Comparison of ENCODE assay signal across 15 mouse cellular contexts in the genomic region with DNA sequence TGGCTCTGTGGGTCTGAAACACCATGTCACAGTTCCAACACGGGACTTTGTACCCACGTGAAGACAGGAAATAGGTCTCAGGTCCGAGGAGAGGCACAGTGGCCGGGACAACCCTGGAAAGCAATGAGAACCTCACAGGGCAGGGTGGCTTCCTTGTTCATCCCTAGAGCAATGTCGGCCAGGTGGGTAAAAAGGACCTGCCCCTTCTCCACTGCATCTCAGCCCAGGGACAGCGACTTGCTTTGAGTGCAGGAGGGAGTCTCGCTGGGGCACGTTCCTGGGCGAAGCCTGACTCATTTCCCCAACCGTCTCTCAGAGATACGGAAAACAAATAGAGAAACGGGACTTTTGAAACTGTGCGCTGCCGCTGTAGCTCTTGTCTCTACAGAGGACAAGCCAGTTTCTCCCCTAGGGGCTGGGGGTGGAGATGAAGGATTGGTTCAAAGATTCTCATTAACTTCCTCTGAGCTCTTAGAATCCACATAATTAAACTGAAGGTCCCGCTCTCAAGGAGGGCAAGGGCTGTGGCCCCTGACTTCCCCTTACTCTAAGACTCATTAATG.
DNase-seq lines count a peak whose midpoint lies in the region; ATAC-seq lines count a peak whose summit lies in the region.
"Had no signal": no experiment of that assay in that cellular context is flagged by ENCODE, and none has a peak within 500 bp of the region (broad histone marks: within the 10 kb centered on the region; RNA-seq: fewer than 3 reads in every experiment).

No protein-coding gene starts in this region.

- H3K27ac ChIP-seq in forebrain, embryonic 11.5 days (ENCODE audit: low read depth, low read length): 0 out of 2 replicates have a peak overlapping the region, but pooled peaks have one; percentile 18
- no peak overlapping the region for H3K27ac ChIP-seq in forebrain, embryonic 15.5 days (replicated peaks)
- H3K27ac ChIP-seq in kidney, embryonic 15.5 days: no peak overlapping the region
- peak overlapping the region; percentile 30; the same call in 1 of the 2 replicates for H3K27ac ChIP-seq in limb, embryonic 11.5 days (replicated peaks; ENCODE audit: low read depth, low read length)

- H3K27me3 ChIP-seq in forebrain, embryonic 11.5 days (ENCODE audit: control insufficient read depth, insufficient read depth, low read length): no peaks in the 10 kb centered on the region
- H3K27me3 ChIP-seq in forebrain, embryonic 15.5 days: peaks cover 2% of the 10 kb centered on the region; the same call in 1 of the 2 replicates
- peaks cover 46% of the 10 kb centered on the region for H3K27me3 ChIP-seq in kidney, embryonic 15.5 days
- no peaks in the 10 kb centered on the region for H3K27me3 ChIP-seq in limb, embryonic 11.5 days (ENCODE audit: control insufficient read depth, insufficient read depth, low read length)

- ATAC-seq in forebrain, embryonic 11.5 days (replicated peaks; ENCODE audit: low FRiP score): no peak
- ATAC-seq in forebrain, embryonic 15.5 days (replicated peaks): no peak
- no peak for ATAC-seq in kidney, embryonic 15.5 days (replicated peaks; ENCODE audit: low FRiP score)
- no peak for ATAC-seq in limb, embryonic 11.5 days (ENCODE audit: insufficient number of reproducible peaks, low FRiP score, low TSS enrichment, low read depth)

- 10% methylated on average over 15 of the region's 15 CpGs for WGBS in forebrain, embryonic 11.5 days
- 19% methylated on average over 15 of the region's 15 CpGs for WGBS in forebrain, embryonic 15.5 days
- 5% methylated on average over 15 of the region's 15 CpGs for WGBS in kidney, embryonic 15.5 days
- 1% methylated on average over 15 of the region's 15 CpGs for WGBS in limb, embryonic 11.5 days

- H3K4me1 ChIP-seq in forebrain, embryonic 11.5 days (replicated peaks; ENCODE audit: control insufficient read depth, insufficient read depth, low read length): peaks cover 19% of the 10 kb centered on the region
- H3K4me1 ChIP-seq in forebrain, embryonic 15.5 days: peaks cover 21% of the 10 kb centered on the region
- peaks cover 11% of the 10 kb centered on the region; the same call in 1 of the 2 replicates for H3K4me1 ChIP-seq in kidney, embryonic 15.5 days
- peaks cover 32% of the 10 kb centered on the region for H3K4me1 ChIP-seq in limb, embryonic 11.5 days (ENCODE audit: control insufficient read depth, insufficient read depth, low read length)

- H3K4me2 ChIP-seq in forebrain, embryonic 11.5 days (ENCODE audit: low read depth, low read length, severe bottlenecking): 0 out of 2 replicates have a peak overlapping the region, but pooled peaks have one; percentile 11
- H3K4me2 ChIP-seq in forebrain, embryonic 15.5 days (replicated peaks): no peak overlapping the region
- H3K4me2 ChIP-seq in kidney, embryonic 15.5 days: peak overlapping the region; percentile 5; the same call in 1 of the 2 replicates
- H3K4me2 ChIP-seq in limb, embryonic 11.5 days (ENCODE audit: low read depth, severe bottlenecking): peak overlapping the region; percentile 24

- no peak overlapping the region; the same call in 1 of the 2 replicates for H3K9ac ChIP-seq in forebrain, embryonic 11.5 days (ENCODE audit: low read length)
- H3K9ac ChIP-seq in forebrain, embryonic 15.5 days (replicated peaks): no peak overlapping the region
- H3K9ac ChIP-seq in kidney, embryonic 15.5 days: no peak overlapping the region
- H3K9ac ChIP-seq in limb, embryonic 11.5 days (ENCODE audit: low read length): 0 out of 2 replicates have a peak overlapping the region, but pooled peaks have one; percentile 22

- H3K4me3 ChIP-seq in forebrain, embryonic 11.5 days (ENCODE audit: low read depth, low read length): no peak overlapping the region
- no peak overlapping the region for H3K4me3 ChIP-seq in forebrain, embryonic 15.5 days
- no peak overlapping the region for H3K4me3 ChIP-seq in kidney, embryonic 15.5 days (replicated peaks)
- no peak overlapping the region for H3K4me3 ChIP-seq in limb, embryonic 11.5 days (ENCODE audit: low read depth, low read length)
- H3K4me3 ChIP-seq: myocyte had no signal

- H3K9me3 ChIP-seq in forebrain, embryonic 11.5 days (ENCODE audit: control insufficient read depth, low read length): no peaks in the 10 kb centered on the region; the same call in 1 of the 2 replicates
- no peaks in the 10 kb centered on the region for H3K9me3 ChIP-seq in forebrain, embryonic 15.5 days
- no peaks in the 10 kb centered on the region for H3K9me3 ChIP-seq in kidney, embryonic 15.5 days (replicated peaks)
- H3K9me3 ChIP-seq in limb, embryonic 11.5 days (ENCODE audit: control insufficient read depth, low read length): no peaks in the 10 kb centered on the region

- no peak for DNase-seq in forebrain, embryonic 11.5 days (ENCODE audit: low spot score)
- DNase-seq in kidney, adult 18-20 months: no peak
- peak; percentile 48 for DNase-seq in embryo, embryonic 10.5 days (ENCODE audit: low spot score)
- peak; percentile 54 for DNase-seq in limb, embryonic 11.5 days (ENCODE audit: low spot score)
- no peak for DNase-seq in kidney, postnatal 36 days
- DNase-seq in B cell, adult 2 months: no peak
- DNase-seq: adrenal gland, adult 2 months; cerebellum, adult 9-10 months; gastrocnemius, postnatal 36 days; kidney, adult 2 months; lung, postnatal 36 days; right cerebral cortex, postnatal 14 days had no signal

- H3K36me3 ChIP-seq in forebrain, embryonic 11.5 days (ENCODE audit: control insufficient read depth, insufficient read depth, low read length): no peaks in the 10 kb centered on the region
- no peaks in the 10 kb centered on the region for H3K36me3 ChIP-seq in forebrain, embryonic 15.5 days
- no peaks in the 10 kb centered on the region for H3K36me3 ChIP-seq in kidney, embryonic 15.5 days
- no peaks in the 10 kb centered on the region for H3K36me3 ChIP-seq in limb, embryonic 11.5 days (ENCODE audit: control insufficient read depth, insufficient read depth, low read length)

Comparison
In these comparisons a context has a peak if more than half of its experiments do, and no peak if none do; other contexts are left out.
1. H3K27ac ChIP-seq: peak in forebrain, embryonic 11.5 days (single experiment) and limb, embryonic 11.5 days (single experiment); none in forebrain, embryonic 15.5 days (single experiment) and kidney, embryonic 15.5 days (single experiment).
2. DNase-seq: peak in embryo, embryonic 10.5 days (single experiment) and limb, embryonic 11.5 days (single experiment); none in forebrain, embryonic 11.5 days (single experiment), kidney, adult 18-20 months (single experiment), kidney, postnatal 36 days (0 of 2) and B cell, adult 2 months (0 of 2).